Mouse (Mus musculus) myocyte (in vitro differentiated cells): ENCODE measurements around the gene Sema3g.

Experiments
- MYOD1 ChIP-seq, 3 experiments: IDR thresholded peaks; one replicate each; pipeline ENCODE4 v1.6.1; 2011; ENCODE audit warnings: control low read depth in 2 of 3, low read depth in 2 of 3, mild to moderate bottlenecking in 2 of 3, moderate library complexity in 1 of 3; ENCODE audit not compliant: insufficient read length in 2 of 3, control insufficient read depth in 1 of 3
- MYOG ChIP-seq, 3 experiments: IDR thresholded peaks; one replicate each; pipeline ENCODE4 v1.6.1; 2011; ENCODE audit warnings: control low read depth in 2 of 3, low read depth in 2 of 3, mild to moderate bottlenecking in 2 of 3; ENCODE audit not compliant: insufficient read length in 2 of 3, control insufficient read depth in 1 of 3, insufficient read depth in 1 of 3
- POLR2A ChIP-seq: IDR thresholded peaks from one replicate; pipeline ENCODE4 v1.6.1; 2011; ENCODE audit warnings: low read depth, mild to moderate bottlenecking, control low read depth, moderate library complexity; ENCODE audit not compliant: insufficient read length
- POLR2AphosphoS2 ChIP-seq: IDR thresholded peaks from one replicate; pipeline ENCODE4 v1.6.1; 2011; ENCODE audit warnings: low read depth, control low read depth; ENCODE audit not compliant: insufficient read length
- TCF12 ChIP-seq: IDR thresholded peaks from one replicate; pipeline ENCODE4 v1.6.1; 2011; ENCODE audit warnings: mild to moderate bottlenecking, control low read depth; ENCODE audit not compliant: poor library complexity, insufficient read depth, severe bottlenecking
- USF1 ChIP-seq: IDR thresholded peaks from one replicate; pipeline ENCODE4 v1.6.1; 2011; ENCODE audit warnings: low read depth, mild to moderate bottlenecking, control low read depth, moderate library complexity

GRCm38 (mm10) chr14:31230442-31230841 is 12.8 kb downstream of the Sema3g start:
- no peak for TF ChIP-seq POLR2A
- no peak for TF ChIP-seq USF1
- no peak for TF ChIP-seq POLR2AphosphoS2
- TF ChIP-seq TCF12 = no peak
- no peak for TF ChIP-seq MYOD1 (IDR thresholded peaks at IDR 0.05; ENCODE audit: control insufficient read depth in 1 of 3, insufficient read length in 2 of 3, low read depth in 2 of 3)
- TF ChIP-seq MYOG (IDR thresholded peaks at IDR 0.05; ENCODE audit: control insufficient read depth in 1 of 3, insufficient read depth in 1 of 3, insufficient read length in 2 of 3, low read depth in 2 of 3) = no peak
